Mouse (Mus musculus): Measurements from ENCODE around the gene Gsdme. TPM values are rescaled to one million over a fixed set of nuclear protein-coding genes. Genes with fewer than 3 reads are reported as not detected.

Gsdme gene
- polyA plus RNA-seq, 1 experiment: 1.1 TPM

DNA sequence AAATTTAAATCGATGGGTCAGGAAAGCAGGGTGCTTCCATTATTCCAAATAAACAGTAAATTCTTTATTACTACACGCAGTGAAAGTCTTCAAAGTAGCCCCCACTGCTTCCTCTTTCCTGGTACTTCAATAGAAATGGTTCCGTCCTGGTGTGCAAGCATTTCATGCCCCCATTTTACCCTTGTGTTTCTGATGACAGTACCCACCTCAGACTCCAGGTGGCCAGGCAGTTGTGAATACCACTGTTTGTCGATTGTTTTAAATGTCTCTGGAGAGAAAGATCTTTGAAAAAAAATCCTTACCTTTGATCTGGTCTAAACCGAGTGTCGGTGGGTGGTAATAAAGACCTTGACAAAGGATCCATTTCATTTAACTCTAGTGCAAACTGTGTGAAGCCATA is 37.0 kb upstream of the Gsdme start:
- no peak for TF ChIP-seq POLR2A (IDR thresholded peaks at IDR 0.05; ENCODE audit: insufficient read depth, low read length)
- no peaks in the 10 kb centered on the region for H3K27me3 ChIP-seq (ENCODE audit: control insufficient read depth, insufficient read depth, low read length, poor library complexity, severe bottlenecking)
- H3K9me3 ChIP-seq (replicated peaks; ENCODE audit: control insufficient read depth, insufficient read depth, low read length, poor library complexity, severe bottlenecking): no peaks in the 10 kb centered on the region
- H3K36me3 ChIP-seq (ENCODE audit: control insufficient read depth, insufficient read depth, low read length, poor library complexity, severe bottlenecking): no peaks in the 10 kb centered on the region
- no peak overlapping the region for H3K9ac ChIP-seq (ENCODE audit: low read depth, poor library complexity, severe bottlenecking)
- H3K4me1 ChIP-seq (ENCODE audit: control insufficient read depth, insufficient read depth, low read length): no peaks in the 10 kb centered on the region
- H3K4me3 ChIP-seq (ENCODE audit: low read depth, low read length): no peak overlapping the region
- no peak overlapping the region for H3K27ac ChIP-seq (ENCODE audit: insufficient read depth, low read length)

DNA sequence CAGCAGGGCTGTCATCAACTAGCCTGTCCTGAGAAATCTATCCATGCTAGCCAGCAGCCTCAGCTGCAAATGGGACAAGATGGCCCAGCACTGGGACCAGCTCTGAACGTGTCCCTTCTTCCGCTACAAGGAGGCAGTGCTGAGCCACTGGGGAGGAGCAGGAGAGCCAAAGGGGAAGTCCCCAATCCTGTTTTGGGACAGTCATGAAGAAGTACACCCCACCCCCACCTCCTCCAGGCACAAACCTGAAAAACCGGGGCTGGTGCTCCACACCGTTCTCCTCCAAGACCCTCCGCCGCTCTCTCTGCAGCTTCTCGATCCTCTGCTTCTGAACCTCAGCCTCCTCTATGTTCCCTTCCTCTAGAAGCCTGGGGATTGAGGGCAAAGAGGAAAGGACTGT is 35.4 kb upstream of the Gsdme start:
- Histone ChIP-seq H3K4me1 (ENCODE audit: control insufficient read depth, insufficient read depth, low read length) (no peaks in the 10 kb centered on the region), H3K27ac (ENCODE audit: insufficient read depth, low read length) (no peak overlapping the region), H3K27me3 (ENCODE audit: control insufficient read depth, insufficient read depth, low read length, poor library complexity, severe bottlenecking) (no peaks in the 10 kb centered on the region), H3K9ac (ENCODE audit: low read depth, poor library complexity, severe bottlenecking) (no peak overlapping the region), H3K9me3 (replicated peaks; ENCODE audit: control insufficient read depth, insufficient read depth, low read length, poor library complexity, severe bottlenecking) (no peaks in the 10 kb centered on the region), H3K36me3 (ENCODE audit: control insufficient read depth, insufficient read depth, low read length, poor library complexity, severe bottlenecking) (no peaks in the 10 kb centered on the region), H3K4me3 (ENCODE audit: low read depth, low read length) (no peak overlapping the region)
- TF ChIP-seq CTCF (IDR thresholded peaks at IDR 0.05; ENCODE audit: low read depth, low read length) (peak; percentile 10), POLR2A (IDR thresholded peaks at IDR 0.05; ENCODE audit: insufficient read depth, low read length) (no peak)

DNA sequence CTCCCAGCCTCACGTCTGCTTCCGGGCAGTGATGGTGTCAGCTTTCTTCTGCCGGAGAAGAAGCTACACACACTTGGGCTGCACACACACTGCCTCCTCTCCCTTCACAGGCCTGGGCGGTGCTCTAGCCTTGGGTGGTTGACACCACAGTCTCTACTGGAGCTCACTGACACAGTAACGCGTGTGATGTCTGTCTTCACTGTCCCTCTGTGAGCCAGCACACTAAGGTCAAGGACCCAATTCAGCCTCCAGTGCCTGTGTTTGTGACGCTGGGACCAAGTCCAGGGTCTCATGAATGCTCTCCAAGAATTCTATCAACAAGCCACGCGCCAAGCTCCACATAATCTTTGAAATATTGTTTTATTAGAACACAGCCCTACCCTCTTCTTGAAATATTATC is 34.0 kb upstream of the Gsdme start:
- Histone ChIP-seq H3K27me3 (ENCODE audit: control insufficient read depth, insufficient read depth, low read length, poor library complexity, severe bottlenecking) (no peaks in the 10 kb centered on the region), H3K9ac (ENCODE audit: low read depth, poor library complexity, severe bottlenecking) (no peak overlapping the region), H3K4me1 (ENCODE audit: control insufficient read depth, insufficient read depth, low read length) (no peaks in the 10 kb centered on the region), H3K27ac (ENCODE audit: insufficient read depth, low read length) (no peak overlapping the region), H3K9me3 (replicated peaks; ENCODE audit: control insufficient read depth, insufficient read depth, low read length, poor library complexity, severe bottlenecking) (no peaks in the 10 kb centered on the region), H3K36me3 (ENCODE audit: control insufficient read depth, insufficient read depth, low read length, poor library complexity, severe bottlenecking) (no peaks in the 10 kb centered on the region), H3K4me3 (ENCODE audit: low read depth, low read length) (no peak overlapping the region)
- TF ChIP-seq EP300 (IDR thresholded peaks at IDR 0.05; ENCODE audit: insufficient read depth, low read depth, low read length) (no peak), POLR2A (IDR thresholded peaks at IDR 0.05; ENCODE audit: insufficient read depth, low read length) (no peak), CTCF (IDR thresholded peaks at IDR 0.05; ENCODE audit: low read depth, low read length) (no peak)

DNA sequence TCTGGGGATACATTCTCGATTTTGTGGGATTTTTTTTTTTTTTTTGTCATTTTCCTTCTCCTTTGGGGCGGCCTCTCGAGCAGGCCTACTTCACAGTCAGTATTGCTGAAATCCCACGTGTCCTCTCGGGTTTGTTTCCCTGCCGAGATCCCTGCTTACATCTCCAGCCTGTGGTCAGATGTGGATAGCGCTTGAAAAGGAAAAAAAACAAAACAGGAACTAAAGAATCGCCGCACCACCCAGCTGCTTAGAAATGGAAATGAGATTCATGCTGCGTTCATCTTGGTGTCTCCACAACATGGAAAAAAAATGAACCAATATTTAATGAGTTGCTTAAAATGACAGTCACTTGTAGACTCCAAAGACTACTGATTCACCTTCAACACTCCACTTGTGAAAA is 31.5 kb upstream of the Gsdme start:
- Histone ChIP-seq H3K4me3 (ENCODE audit: low read depth, low read length) (no peak overlapping the region), H3K4me1 (ENCODE audit: control insufficient read depth, insufficient read depth, low read length) (no peaks in the 10 kb centered on the region), H3K27me3 (ENCODE audit: control insufficient read depth, insufficient read depth, low read length, poor library complexity, severe bottlenecking) (no peaks in the 10 kb centered on the region), H3K9ac (ENCODE audit: low read depth, poor library complexity, severe bottlenecking) (no peak overlapping the region), H3K27ac (ENCODE audit: insufficient read depth, low read length) (no peak overlapping the region), H3K9me3 (replicated peaks; ENCODE audit: control insufficient read depth, insufficient read depth, low read length, poor library complexity, severe bottlenecking) (no peaks in the 10 kb centered on the region), H3K36me3 (ENCODE audit: control insufficient read depth, insufficient read depth, low read length, poor library complexity, severe bottlenecking) (no peaks in the 10 kb centered on the region)
- TF ChIP-seq EP300 (IDR thresholded peaks at IDR 0.05; ENCODE audit: insufficient read depth, low read depth, low read length) (no peak), POLR2A (IDR thresholded peaks at IDR 0.05; ENCODE audit: insufficient read depth, low read length) (no peak), CTCF (IDR thresholded peaks at IDR 0.05; ENCODE audit: low read depth, low read length) (no peak)

DNA sequence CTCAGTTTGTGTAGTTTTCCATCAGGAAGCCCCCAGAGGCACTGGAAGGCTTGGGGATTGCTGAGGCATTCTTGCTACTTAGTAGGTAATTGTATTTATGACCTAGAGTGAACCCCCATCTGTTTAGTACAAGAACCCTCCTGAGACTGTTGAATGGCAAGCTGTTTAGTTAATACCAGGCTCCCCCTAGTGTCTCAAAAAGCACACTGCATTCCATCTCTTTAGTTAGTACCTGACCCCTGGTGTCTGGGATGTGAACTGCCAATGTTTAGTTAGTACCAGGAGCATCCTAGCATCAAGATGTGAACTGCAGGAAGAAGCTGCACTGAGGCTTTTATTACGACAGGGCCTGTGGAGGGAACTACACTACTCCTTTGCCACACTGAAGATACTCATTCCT is 30.5 kb upstream of the Gsdme start:
- H3K9ac ChIP-seq (ENCODE audit: low read depth, poor library complexity, severe bottlenecking): no peak overlapping the region
- H3K4me1 ChIP-seq (ENCODE audit: control insufficient read depth, insufficient read depth, low read length): no peaks in the 10 kb centered on the region
- no peak overlapping the region for H3K4me3 ChIP-seq (ENCODE audit: low read depth, low read length)
- no peak overlapping the region for H3K27ac ChIP-seq (ENCODE audit: insufficient read depth, low read length)
- no peaks in the 10 kb centered on the region for H3K36me3 ChIP-seq (ENCODE audit: control insufficient read depth, insufficient read depth, low read length, poor library complexity, severe bottlenecking)
- H3K27me3 ChIP-seq (ENCODE audit: control insufficient read depth, insufficient read depth, low read length, poor library complexity, severe bottlenecking): no peaks in the 10 kb centered on the region
- H3K9me3 ChIP-seq (replicated peaks; ENCODE audit: control insufficient read depth, insufficient read depth, low read length, poor library complexity, severe bottlenecking): no peaks in the 10 kb centered on the region
- TF ChIP-seq CTCF (IDR thresholded peaks at IDR 0.05; ENCODE audit: low read depth, low read length): peak; percentile 31
- no peak for TF ChIP-seq EP300 (IDR thresholded peaks at IDR 0.05; ENCODE audit: insufficient read depth, low read depth, low read length)
- no peak for TF ChIP-seq POLR2A (IDR thresholded peaks at IDR 0.05; ENCODE audit: insufficient read depth, low read length)

DNA sequence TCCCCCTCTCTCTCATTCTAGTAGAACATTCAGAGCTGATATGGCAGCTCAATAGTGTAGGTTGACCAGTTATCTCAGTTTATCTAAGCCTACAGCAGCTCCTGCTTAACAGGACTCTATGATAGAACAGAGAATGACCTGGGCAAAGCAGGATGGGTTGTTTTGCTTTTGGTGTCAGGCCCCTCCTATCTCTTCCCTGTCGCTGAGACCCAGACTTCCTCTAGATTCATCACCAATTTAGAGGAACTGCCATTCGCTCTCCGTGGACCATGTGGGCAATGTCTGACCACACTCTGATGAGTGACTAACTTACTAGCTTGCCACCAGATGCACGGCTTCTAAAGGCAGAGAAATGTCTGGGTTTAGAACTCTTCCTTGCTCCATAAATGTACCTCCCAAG is 28.0 kb upstream of the Gsdme start:
- Histone ChIP-seq H3K27me3 (ENCODE audit: control insufficient read depth, insufficient read depth, low read length, poor library complexity, severe bottlenecking) (no peaks in the 10 kb centered on the region), H3K4me3 (ENCODE audit: low read depth, low read length) (no peak overlapping the region), H3K36me3 (ENCODE audit: control insufficient read depth, insufficient read depth, low read length, poor library complexity, severe bottlenecking) (no peaks in the 10 kb centered on the region), H3K9me3 (replicated peaks; ENCODE audit: control insufficient read depth, insufficient read depth, low read length, poor library complexity, severe bottlenecking) (no peaks in the 10 kb centered on the region), H3K9ac (ENCODE audit: low read depth, poor library complexity, severe bottlenecking) (no peak overlapping the region), H3K27ac (ENCODE audit: insufficient read depth, low read length) (no peak overlapping the region), H3K4me1 (ENCODE audit: control insufficient read depth, insufficient read depth, low read length) (no peaks in the 10 kb centered on the region)
- TF ChIP-seq EP300 (IDR thresholded peaks at IDR 0.05; ENCODE audit: insufficient read depth, low read depth, low read length) (no peak), POLR2A (IDR thresholded peaks at IDR 0.05; ENCODE audit: insufficient read depth, low read length) (no peak), CTCF (IDR thresholded peaks at IDR 0.05; ENCODE audit: low read depth, low read length) (no peak)

All from ES-Bruce4 (cell line).